Mouse (Mus musculus) kidney, postnatal 25 days (tissue): ENCODE measurements around the gene Ankrd50.
A peak's percentile ranks its signal among the peaks of the same experiment; 100 is the strongest.

Source experiments
- DNase-seq, 2 experiments: peaks; one replicate each; pipeline ENCODE4 v3.0.0; 2021; ENCODE audit warnings: mixed read lengths in 2 of 2

The Ankrd50 gene

DNA sequence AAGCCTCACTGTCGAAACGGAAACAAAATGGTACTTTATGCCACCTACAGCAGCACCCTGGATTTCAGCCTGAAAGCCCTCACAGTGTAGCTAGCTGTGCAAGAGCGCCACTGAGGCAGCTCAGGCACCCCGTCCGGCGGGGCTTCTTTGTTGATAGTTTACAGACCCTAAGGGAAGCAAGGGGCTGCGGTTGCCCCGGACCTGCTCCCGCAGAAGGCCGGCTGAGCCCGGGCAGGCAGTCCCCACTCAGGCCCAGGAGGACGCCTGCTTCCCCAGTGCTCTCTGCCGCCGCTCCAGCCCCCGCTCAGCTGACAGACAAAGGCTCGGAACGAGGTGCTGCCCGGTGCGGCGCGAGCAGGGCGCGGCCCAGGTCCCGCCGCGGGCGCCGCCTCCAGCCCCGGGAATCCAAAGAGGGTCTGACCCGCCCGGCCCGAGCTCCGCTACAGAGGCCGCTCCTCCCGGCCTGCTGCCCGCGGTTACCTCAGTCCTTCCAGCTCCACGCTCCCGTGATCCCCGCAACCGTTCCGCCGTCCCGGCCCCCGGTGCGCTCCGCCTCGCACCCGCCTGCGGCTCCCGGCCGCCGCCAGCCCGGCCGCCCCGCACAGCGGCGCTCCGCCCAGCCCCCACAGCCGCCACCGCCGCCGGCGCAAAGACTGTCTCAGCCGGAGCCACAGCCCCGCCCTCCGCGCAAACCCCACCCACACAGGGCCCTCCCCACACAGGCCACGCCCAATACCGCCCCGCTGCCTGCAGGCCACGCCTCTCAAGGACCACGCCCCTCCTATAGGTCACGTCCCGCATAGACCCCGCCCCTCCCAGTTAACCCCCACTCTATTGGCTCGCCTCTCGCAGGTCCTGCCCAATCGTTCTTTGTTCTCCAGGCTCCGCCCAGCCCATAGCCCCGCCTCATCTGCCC lies at the start of gene Ankrd50:
TSS of gene Ankrd50 (minus strand) at position 654 of the 916 bp plus-strand sequence.
- peak; percentile 99 to 100 for DNase-seq

DNA sequence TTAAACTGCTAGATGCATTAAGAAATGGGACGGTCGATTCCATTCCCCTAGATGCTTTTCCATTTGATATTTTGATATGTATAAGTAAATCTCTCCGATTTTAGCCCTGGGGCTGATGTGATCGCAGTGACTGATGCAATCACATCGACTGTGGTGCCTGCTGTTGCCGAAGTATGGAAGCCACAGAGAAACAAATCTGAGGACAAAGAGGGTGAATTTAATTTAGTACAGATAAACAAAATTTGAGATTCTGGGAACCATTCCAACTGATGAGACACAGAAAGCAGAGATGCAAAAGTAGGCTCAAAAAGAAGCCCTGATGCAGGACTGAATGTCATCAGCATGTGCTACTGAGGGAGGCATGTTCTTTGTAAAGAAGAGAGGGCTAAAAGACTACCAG lies 49.6 kb upstream of the Ankrd50 start:
- DNase-seq: no peak

DNA sequence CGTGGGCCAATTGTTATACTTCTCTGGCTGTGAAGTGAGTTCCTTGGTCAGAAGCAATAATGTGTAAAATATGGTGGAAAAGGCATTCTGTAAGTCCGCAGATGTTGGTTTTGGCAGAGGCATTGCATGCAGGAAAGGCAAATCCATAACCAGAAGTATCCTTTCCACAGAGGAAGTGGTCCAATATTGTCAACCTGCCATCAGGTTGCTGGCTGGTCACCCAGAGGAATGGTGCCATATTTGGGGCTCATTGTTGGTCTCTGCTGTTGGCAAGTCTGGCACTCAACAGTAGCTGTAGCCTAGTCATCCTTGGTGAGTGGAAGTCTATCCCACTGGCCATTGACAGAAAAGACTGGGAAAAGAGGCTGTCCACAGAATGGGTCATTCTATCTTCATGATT lies 35.8 kb upstream of the Ankrd50 start:
- no peak for DNase-seq

DNA sequence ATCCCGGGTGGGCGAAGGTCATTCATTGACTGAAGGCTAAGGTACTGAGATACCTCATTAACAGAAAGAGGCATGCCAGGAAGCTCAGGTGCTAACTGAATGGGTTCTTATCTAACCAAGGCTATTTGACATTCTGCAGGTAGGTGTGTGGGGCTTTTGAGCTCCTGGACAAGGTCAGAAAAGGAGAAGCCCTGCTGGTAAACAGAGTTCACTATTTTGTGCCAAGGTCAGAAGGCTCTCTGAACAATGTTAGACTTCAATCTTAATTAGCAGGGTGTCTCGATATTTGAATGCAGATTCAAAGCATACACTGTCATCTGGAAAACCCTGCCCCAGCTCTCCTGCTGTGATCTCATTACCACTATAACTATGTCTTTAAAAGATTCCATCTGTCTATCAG lies 35.3 kb upstream of the Ankrd50 start:
- no peak for DNase-seq

DNA sequence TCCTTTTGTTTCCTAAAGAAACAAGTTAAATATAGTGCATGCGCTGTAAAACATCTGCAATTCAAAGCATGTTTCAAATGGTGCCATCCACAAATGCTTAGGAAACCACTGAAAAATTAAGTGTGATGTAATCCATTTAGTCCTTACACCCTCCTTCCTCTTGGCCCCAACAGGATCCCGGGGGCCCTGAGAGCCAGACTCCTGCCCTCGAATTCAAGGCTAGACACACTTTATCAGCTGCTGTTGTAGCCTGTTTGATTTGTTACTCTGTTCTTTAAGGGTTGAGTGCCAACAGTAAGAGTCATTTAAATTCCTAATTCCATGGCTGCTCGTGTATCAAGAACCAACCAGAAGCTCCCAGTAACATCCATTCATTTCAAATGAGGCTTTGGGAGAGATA lies 19.0 kb upstream of the Ankrd50 start:
- no peak for DNase-seq

- no peak for DNase-seq
These were observed 17.5 kb upstream of the Ankrd50 start for GRCm38 (mm10) chr3:38502156-38502555.

- DNase-seq: no peak
These were observed 17.1 kb upstream of the Ankrd50 start for GRCm38 (mm10) chr3:38501739-38502138.

GRCm38 (mm10) chr3:38501316-38501715 lies 16.7 kb upstream of the Ankrd50 start:
- no peak for DNase-seq

- DNase-seq: no peak
These were observed 13.9 kb upstream of the Ankrd50 start for GRCm38 (mm10) chr3:38498561-38498960.

DNA sequence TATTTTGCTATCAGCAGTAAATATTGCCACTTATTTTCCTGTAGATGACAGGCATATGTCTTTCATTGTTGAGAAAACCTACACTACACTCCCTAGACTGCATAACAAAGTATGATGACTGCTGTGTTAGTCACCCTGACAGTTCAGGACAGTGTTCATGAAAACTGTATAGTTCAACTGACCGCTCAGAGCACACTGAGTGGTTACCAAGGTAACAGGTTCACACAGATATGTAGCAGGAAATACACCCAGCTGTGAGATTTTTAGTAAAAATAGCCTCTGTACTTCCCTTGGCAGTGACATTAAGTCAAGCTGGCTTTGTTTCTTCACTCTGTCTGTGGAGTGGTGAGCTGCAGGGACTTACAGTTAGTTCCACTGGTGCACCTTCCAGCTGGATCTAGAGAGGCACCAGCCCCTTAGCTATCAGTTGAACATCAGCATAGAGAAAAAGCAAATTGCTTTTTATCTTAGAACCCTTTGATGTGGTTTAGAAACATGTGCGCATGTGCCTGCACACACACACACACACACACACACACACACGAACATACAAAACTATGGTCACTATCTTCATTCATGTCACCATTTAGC lies 12.2 kb upstream of the Ankrd50 start:
- DNase-seq: no peak

DNA sequence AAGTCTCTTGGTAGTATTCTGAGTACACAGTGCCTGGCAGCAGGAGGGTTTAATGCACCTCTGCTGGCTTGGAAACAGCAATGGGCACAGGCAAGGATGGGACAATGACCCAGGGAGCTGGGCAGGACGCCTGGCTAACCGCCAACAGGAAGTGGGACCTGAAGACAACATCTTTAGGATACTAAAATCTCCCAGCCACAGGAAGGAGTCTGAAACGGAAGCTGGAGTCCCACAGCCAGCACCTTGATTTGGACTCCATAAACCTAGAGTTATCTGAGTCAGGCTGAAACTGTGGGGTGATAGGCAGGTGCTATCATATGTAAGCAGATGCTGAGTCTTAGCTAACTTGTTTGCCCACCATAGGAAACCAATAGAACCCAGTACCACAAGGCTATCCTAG lies 7.1 kb upstream of the Ankrd50 start:
- DNase-seq: peak in 1 of 2 experiments; percentile 51

DNA sequence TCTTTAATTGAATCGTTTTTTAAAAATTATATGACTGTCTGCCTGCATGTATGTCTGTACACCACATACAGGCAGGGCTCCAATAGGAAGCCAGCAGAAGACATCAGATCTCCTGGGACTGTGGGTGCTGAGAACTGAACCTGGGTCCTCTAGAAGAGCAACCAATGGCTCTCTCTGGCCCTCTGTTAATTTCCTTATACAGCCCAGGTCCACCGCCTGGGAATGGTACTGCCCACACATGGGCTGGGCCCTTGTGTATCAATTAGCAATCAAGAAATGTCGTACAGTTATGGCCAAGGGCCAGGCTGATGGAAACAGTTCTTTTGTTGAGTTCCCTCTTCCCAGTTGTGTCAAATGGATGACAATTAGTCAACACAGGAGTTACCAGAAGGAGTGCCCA lies 6.6 kb upstream of the Ankrd50 start:
- DNase-seq: no peak

DNA sequence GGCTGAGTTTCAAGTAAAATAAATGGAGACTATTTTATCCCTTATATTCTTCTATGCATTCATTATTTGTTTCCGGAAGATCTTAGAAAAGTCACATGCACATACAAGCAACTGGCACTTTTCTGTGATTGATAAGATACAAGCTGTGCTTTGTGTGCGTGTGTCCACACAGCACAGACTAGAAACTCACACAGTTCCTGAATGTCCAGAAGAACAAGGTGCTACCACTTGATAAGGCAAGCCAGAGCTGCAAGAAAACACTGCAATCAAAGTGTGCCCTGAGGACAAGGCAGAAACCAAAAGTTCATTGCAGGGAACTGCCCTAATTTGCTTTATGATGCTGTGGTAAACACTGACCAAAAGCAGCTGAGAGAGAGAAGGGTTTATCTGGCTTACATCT lies 6.1 kb upstream of the Ankrd50 start:
- no peak for DNase-seq

DNA sequence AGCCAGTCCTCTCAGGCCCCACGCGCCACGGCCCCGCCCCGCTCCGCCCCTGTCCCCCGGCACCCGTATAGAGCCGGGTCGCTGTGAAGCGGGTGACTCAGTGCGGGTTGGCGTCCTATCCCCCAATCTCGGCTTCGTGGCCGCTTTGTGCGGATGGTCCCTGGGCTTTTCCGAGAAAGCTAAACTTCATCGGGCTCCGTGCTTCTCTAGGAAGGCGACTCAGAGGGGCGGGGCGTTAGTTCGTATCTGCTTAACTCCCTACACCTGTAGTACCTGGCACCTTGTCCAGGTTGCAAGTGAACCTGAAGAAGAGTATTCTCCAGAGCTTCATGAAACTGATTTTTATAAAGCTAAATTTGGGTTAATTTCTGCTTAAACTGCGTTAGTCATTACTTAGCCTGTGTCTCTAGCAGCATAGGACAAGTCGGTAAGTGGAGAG lies 482 bp upstream of the Ankrd50 start:
- no peak for DNase-seq

- no peak for DNase-seq
These were observed 1.1 kb downstream of the Ankrd50 start for GRCm38 (mm10) chr3:38483551-38483950.

DNA sequence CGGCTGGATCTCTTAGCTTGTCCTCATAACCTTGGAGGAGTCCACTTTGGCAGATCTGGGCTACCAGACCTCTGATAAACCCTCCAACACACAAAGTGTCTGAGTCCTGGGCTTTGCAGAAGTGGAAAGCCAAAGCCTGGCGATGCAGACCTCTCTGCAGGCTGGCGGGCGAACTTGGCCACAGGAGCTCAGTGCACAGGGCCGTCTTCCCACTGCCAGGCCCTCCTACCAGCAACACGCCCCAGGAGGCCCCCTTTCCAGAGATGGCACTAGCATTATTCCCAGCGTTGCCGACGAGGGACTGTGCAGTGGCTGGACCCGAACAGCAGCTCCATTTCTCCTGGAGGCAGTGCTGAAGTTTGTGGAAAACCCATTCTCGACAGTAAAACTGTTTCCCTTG lies 1.9 kb downstream of the Ankrd50 start:
- no peak for DNase-seq

- DNase-seq: no peak
These were observed 3.5 kb downstream of the Ankrd50 start for GRCm38 (mm10) chr3:38481106-38481505.

DNA sequence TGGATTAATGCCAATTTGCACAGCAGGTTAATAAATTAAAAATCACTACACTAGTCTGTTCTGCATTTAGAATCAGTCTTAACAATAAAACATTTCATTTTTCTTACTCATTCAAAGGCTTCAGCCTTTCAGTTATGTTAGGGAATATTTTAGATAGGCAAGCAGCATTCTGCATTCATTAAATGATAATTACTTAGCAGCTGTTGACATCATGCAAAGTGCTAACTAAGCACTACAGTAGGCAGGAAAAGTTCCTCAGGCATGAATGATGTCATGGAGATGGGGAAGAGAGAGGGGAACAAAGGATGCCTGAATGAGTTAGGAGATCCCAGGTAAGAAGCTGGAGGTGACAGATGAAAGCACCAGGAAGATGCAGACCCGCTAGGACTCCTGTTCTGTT lies 6.7 kb downstream of the Ankrd50 start:
- DNase-seq: no peak

- no peak for DNase-seq
These were observed 9.1 kb downstream of the Ankrd50 start for GRCm38 (mm10) chr3:38475587-38475986.

- DNase-seq: no peak
These were observed 11.5 kb downstream of the Ankrd50 start for GRCm38 (mm10) chr3:38473138-38473537.

GRCm38 (mm10) chr3:38471516-38471915 lies 13.1 kb downstream of the Ankrd50 start:
- DNase-seq: no peak

DNA sequence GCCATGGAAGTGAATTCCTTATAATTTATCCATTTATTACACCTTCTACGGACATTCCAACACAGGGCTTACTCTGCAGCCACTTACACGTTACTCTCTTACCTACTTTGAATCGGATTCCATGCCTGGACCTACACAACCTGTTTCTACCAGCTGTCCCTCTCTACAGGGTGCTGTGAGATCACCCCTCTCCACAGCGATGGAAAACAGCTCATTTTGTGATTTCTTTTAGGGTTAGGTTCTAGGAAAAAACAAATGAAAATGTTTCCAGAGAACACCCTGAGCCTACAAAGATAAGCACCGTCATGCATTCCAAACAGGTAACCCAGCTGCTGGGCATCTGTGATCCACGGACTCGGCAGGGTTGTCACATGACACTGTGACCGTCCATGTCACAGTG lies 16.5 kb downstream of the Ankrd50 start:
- no peak for DNase-seq

DNA sequence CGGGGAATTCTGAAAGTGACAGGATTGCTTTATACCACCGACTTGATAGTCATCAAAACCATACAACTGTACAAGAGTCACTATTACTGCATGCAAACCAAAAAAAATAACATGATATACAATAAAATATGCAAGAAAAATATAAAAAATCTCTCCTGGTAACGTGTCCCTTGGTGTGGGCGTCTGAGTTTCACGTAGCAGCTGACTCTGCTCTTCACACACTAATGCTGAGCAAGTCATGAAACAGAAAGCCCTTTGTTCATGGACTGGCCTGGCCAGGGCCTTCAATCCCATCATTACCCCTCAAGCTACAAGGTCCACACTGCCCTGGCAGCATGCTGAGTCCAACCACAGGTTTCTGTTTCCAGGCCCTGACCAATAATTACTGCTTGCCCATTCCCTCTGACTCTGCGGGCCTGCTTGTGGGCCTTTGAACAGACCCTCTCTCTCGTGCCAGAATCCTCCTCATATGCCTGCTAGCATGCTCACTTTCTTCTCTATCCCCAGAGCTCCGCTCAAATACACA lies 17.7 kb downstream of the Ankrd50 start:
- DNase-seq: no peak

DNA sequence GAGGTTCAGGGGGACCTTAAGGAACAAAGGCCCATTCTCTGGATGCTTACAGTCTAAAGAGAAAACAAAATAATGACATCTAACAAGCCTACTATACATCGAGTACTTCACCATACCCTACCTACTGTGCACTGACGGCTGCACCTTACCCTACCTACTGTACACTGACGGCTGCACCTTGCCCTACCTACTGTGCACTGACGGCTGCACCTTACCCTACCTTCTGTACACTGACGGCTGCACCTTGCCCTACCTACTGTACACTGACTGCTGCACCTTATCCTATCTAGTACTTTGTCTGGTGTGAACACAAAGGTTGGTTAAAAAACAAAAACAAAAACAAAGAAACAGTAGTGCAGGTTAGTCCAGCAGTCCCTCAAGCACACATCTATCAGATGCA lies 18.5 kb downstream of the Ankrd50 start:
- DNase-seq: no peak
